Mouse (Mus musculus): ENCODE results near the gene Kcnq1.

- TF ChIP-seq CTCF (IDR thresholded peaks at IDR 0.05; ENCODE audit: borderline replicate concordance, insufficient read depth, low read depth, low read length) (no peak), POLR2A (IDR thresholded peaks at IDR 0.05; ENCODE audit: borderline replicate concordance, insufficient read depth, low read length) (no peak)
These were observed 223.1 kb downstream of the Kcnq1 start for GRCm38 (mm10) chr7:143329110-143329810.
